Mouse (Mus musculus) brain, embryonic 14.5 days (tissue): ENCODE results near the gene Plekhh3.

Experiments used
- CTCF ChIP-seq: fragments of 200-500 bp; IDR thresholded peaks from 2 replicates; pipeline ENCODE4 v1.5.1; 2012; ENCODE audit warnings: inconsistent platforms, mild to moderate bottlenecking, moderate library complexity, borderline replicate concordance; ENCODE audit not compliant: insufficient read depth, insufficient read length; ENCODE audit errors: extremely low read depth
- POLR2A ChIP-seq: fragments of 200-500 bp; IDR thresholded peaks from 2 replicates; pipeline ENCODE4 v1.6.1; 2012; ENCODE audit warnings: mild to moderate bottlenecking, inconsistent platforms, borderline replicate concordance; ENCODE audit not compliant: poor library complexity, insufficient read depth, insufficient read length, severe bottlenecking; ENCODE audit errors: extremely low read depth

- no peak for TF ChIP-seq CTCF
- TF ChIP-seq POLR2A, result peak; percentile 24; the same call in 1 of the 2 replicates
Measured at GRCm38 (mm10) chr11:101171721-101172433, 726 bp upstream of the Plekhh3 start.
